Mouse (Mus musculus): ENCODE results near the gene Pard6b. TPM values are rescaled to one million over a fixed set of nuclear protein-coding genes. Genes with fewer than 3 reads are reported as not detected.

The Pard6b gene
- polyA plus RNA-seq, 1 experiment from 2014 or later = 7.5 TPM

DNA sequence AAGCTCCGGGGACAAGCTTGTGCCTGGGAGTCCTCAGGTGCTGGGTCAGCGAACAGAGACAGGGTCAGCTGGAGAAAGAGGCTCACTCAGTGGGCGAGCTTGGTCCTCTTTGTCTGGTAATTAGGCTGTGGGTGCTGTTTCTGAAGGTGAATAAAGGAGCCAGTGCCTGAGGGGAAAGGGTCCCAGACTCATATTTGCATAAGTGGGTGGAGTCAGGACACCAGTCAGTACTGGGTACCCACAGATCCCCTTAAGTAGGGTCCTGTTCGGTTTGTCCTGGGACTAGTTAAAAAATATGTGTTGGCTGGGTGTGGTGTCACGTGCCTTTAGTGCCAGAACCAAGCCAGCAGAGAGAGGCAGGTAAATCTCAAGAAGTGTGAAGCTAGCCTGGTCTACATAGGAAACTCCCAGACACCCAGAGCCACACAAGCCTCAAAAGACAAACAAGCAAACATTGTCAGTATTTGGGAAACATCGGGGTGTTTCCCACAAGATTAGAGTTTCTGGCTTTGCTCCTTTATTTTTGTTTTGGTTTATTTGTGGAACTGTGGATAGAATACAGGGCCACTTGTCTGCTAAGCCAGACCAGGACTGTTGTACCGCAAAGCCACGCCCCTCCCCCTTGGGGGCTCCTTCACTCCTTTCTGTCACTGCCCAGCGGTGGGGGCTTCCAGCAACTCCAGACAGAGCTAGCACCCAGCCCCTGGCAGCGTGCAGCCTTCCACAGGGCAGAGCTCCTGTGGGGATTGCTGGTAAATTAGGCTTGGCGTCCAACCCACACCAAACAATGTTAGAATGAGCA lies 44.7 kb downstream of the Pard6b start:
- no peak overlapping the region for H3K4me3 ChIP-seq
- DNase-seq (ENCODE audit: low spot score) = no peak
- no peaks in the 10 kb centered on the region for H3K36me3 ChIP-seq
- WGBS = 35% methylated on average over 11 of the region's 11 CpGs
- 0 out of 2 replicates have a peak, but pooled peaks cover 3% of the 10 kb centered on the region for H3K9me3 ChIP-seq (replicated peaks)
- H3K4me1 ChIP-seq = peaks cover 42% of the 10 kb centered on the region
- no peaks in the 10 kb centered on the region for H3K27me3 ChIP-seq (ENCODE audit: low read depth, poor library complexity, severe bottlenecking)
- H3K27ac ChIP-seq (replicated peaks) = peak overlapping the region; percentile 58

GRCm38 (mm10) chr2:168127767-168128166 lies 47.0 kb downstream of the Pard6b start:
- 57% methylated on average over 14 of the region's 14 CpGs for WGBS
- H3K36me3 ChIP-seq = no peaks in the 10 kb centered on the region
- H3K4me1 ChIP-seq = peaks cover 42% of the 10 kb centered on the region
- peak overlapping the region; percentile 33; the same call in 1 of the 2 replicates for H3K4me3 ChIP-seq
- no peak for DNase-seq (ENCODE audit: low spot score)
- no peaks in the 10 kb centered on the region for H3K27me3 ChIP-seq (ENCODE audit: low read depth, poor library complexity, severe bottlenecking)
- peak overlapping the region; percentile 86 for H3K27ac ChIP-seq (replicated peaks)
- no peaks in the 10 kb centered on the region for H3K9me3 ChIP-seq (replicated peaks)

- DNase-seq (ENCODE audit: low spot score) = peak; percentile 95
- Histone ChIP-seq H3K27ac (replicated peaks) (peak overlapping the region; percentile 86), H3K4me3 (peak overlapping the region; percentile 33), H3K4me1 (peaks cover 42% of the 10 kb centered on the region), H3K36me3 (no peaks in the 10 kb centered on the region), H3K9me3 (replicated peaks) (no peaks in the 10 kb centered on the region), H3K27me3 (ENCODE audit: low read depth, poor library complexity, severe bottlenecking) (no peaks in the 10 kb centered on the region)
- WGBS = 19% methylated on average over 13 of the region's 14 CpGs
Measured at GRCm38 (mm10) chr2:168128211-168128859, 47.5 kb downstream of the Pard6b start.

- Histone ChIP-seq H3K4me1 (peaks cover 27% of the 10 kb centered on the region), H3K27me3 (ENCODE audit: low read depth, poor library complexity, severe bottlenecking) (no peaks in the 10 kb centered on the region), H3K4me3 (no peak overlapping the region), H3K9me3 (replicated peaks) (no peaks in the 10 kb centered on the region), H3K36me3 (no peaks in the 10 kb centered on the region), H3K27ac (replicated peaks) (no peak overlapping the region)
- 83% methylated on average over 3 of the region's 3 CpGs for WGBS
- no peak for DNase-seq (ENCODE audit: low spot score)
Measured at GRCm38 (mm10) chr2:168130046-168130445, 49.2 kb downstream of the Pard6b start.

- H3K36me3 ChIP-seq = no peaks in the 10 kb centered on the region
- no peaks in the 10 kb centered on the region; the same call in 1 of the 2 replicates for H3K4me1 ChIP-seq
- H3K4me3 ChIP-seq = no peak overlapping the region
- H3K27ac ChIP-seq (replicated peaks) = no peak overlapping the region
- H3K9me3 ChIP-seq (replicated peaks) = no peaks in the 10 kb centered on the region
- DNase-seq (ENCODE audit: low spot score) = no peak
- no peaks in the 10 kb centered on the region for H3K27me3 ChIP-seq (ENCODE audit: low read depth, poor library complexity, severe bottlenecking)
- WGBS = 84% methylated on average over 15 of the region's 15 CpGs
Measured at GRCm38 (mm10) chr2:168137161-168137560, 56.4 kb downstream of the Pard6b start.

DNA sequence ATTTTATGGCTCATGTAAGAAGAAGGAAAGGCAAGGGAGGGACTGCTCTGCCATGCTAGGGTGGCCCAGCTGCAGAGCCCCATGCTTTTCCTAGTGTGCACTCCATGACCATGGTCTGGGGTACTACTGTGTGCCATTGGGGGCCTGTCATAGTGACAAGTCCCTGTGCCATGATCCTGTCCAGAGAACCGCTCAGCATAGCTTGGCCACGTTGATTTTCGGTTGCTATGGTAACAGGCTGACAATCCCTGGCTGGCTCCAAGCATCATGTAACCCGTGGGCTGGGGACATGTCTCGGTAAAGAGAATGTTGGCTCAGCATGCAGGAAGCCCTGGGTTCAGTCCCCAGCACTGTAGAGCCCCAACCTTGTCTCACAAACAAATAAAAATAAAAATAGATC lies 63.0 kb downstream of the Pard6b start:
- Histone ChIP-seq H3K4me1 (peaks cover 24% of the 10 kb centered on the region), H3K36me3 (no peaks in the 10 kb centered on the region), H3K27ac (replicated peaks) (no peak overlapping the region), H3K27me3 (ENCODE audit: low read depth, poor library complexity, severe bottlenecking) (no peaks in the 10 kb centered on the region), H3K4me3 (no peak overlapping the region), H3K9me3 (replicated peaks) (no peaks in the 10 kb centered on the region)
- 54% methylated on average over 5 of the region's 5 CpGs for WGBS
- no peak for DNase-seq (ENCODE audit: low spot score)

- Histone ChIP-seq H3K4me3 (no peak overlapping the region), H3K9me3 (replicated peaks) (no peaks in the 10 kb centered on the region), H3K4me1 (peaks cover 24% of the 10 kb centered on the region), H3K36me3 (no peaks in the 10 kb centered on the region), H3K27ac (replicated peaks) (no peak overlapping the region), H3K27me3 (ENCODE audit: low read depth, poor library complexity, severe bottlenecking) (no peaks in the 10 kb centered on the region)
- WGBS = 75% methylated on average over 2 of the region's 2 CpGs
- no peak for DNase-seq (ENCODE audit: low spot score)
Measured at GRCm38 (mm10) chr2:168145437-168145836, 64.6 kb downstream of the Pard6b start.

DNA sequence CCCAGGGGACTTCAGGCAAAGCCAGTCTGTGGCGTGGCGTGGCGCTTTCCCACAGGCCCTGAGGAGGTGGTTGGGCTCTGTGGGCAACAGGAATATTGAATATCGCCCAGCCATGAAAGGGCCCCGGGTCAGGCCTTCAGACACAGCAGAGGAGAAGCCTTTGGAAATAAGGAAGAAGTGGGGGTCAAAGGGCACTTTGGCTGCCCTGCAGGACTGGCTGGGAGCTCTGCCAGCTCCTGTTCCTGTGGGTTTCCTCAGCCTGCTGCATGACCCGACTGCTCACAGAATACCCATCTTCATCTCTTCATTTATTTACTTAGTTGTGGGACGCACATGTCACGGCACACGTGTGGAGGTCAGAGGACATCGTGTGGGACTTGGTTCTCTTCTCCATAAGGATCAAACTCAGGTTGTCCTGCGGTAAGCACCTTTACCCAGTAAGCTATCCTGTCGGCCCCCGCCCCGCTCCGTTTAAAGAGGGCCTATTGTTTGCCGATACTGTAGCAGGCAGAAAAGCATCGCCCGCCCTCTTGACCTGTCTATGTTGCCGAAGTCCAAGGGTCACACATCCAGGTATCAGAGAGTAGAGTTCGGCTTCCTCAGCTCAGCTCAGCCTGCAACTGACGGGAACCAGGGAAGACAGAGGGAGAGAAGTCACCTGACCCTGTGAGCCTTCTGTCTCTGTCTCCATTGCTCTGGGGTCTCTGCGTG lies 67.1 kb downstream of the Pard6b start:
- H3K4me3 ChIP-seq = no peak overlapping the region
- no peak for DNase-seq (ENCODE audit: low spot score)
- 72% methylated on average over 22 of the region's 22 CpGs for WGBS
- H3K27me3 ChIP-seq (ENCODE audit: low read depth, poor library complexity, severe bottlenecking) = no peaks in the 10 kb centered on the region
- H3K9me3 ChIP-seq (replicated peaks) = no peaks in the 10 kb centered on the region
- H3K36me3 ChIP-seq = no peaks in the 10 kb centered on the region
- 0 out of 2 replicates have a peak overlapping the region, but pooled peaks have one; percentile 38 for H3K27ac ChIP-seq (replicated peaks)
- peaks cover 31% of the 10 kb centered on the region for H3K4me1 ChIP-seq

GRCm38 (mm10) chr2:168149241-168149640 lies 68.4 kb downstream of the Pard6b start:
- H3K4me1 ChIP-seq = peaks cover 35% of the 10 kb centered on the region
- 86% methylated on average over 8 of the region's 8 CpGs for WGBS
- H3K9me3 ChIP-seq (replicated peaks) = no peaks in the 10 kb centered on the region
- no peak for DNase-seq (ENCODE audit: low spot score)
- no peaks in the 10 kb centered on the region for H3K36me3 ChIP-seq
- H3K27me3 ChIP-seq (ENCODE audit: low read depth, poor library complexity, severe bottlenecking) = no peaks in the 10 kb centered on the region
- no peak overlapping the region for H3K4me3 ChIP-seq
- no peak overlapping the region for H3K27ac ChIP-seq (replicated peaks)

Small RNA genes lying within 50 kb of the gene (microRNA-seq; reads per million reads assigned to microRNA genes)
- not detected for gene Gm24327

Other genes starting within 250 kb of the Pard6b start
- 79.2 and 79.8 TPM in 2 replicates for gene Ptpn1, start 148.9 kb upstream of the Pard6b start, polyA plus RNA-seq (2016; fragmentation: Nextera tagmentation; extraction: Ambion mirVana)
- gene Ripor3, start 70.4 kb upstream of the Pard6b start, polyA plus RNA-seq (2016; fragmentation: Nextera tagmentation; extraction: Ambion mirVana) = 0.86 and 0.97 TPM in 2 replicates
- 1.7 and 2.5 TPM in 2 replicates for gene Adnp, start 126.1 kb downstream of the Pard6b start, polyA plus RNA-seq (2016; fragmentation: Nextera tagmentation; extraction: Ambion mirVana)
- 17.2 and 18.1 TPM in 2 replicates for gene Gm20716, start 149.4 kb downstream of the Pard6b start, polyA plus RNA-seq (2016; fragmentation: Nextera tagmentation; extraction: Ambion mirVana)
- 86.0 and 88.9 TPM in 2 replicates for gene Dpm1, start 149.6 kb downstream of the Pard6b start, polyA plus RNA-seq (2016; fragmentation: Nextera tagmentation; extraction: Ambion mirVana)
- gene Mocs3, start 149.6 kb downstream of the Pard6b start, polyA plus RNA-seq (2016; fragmentation: Nextera tagmentation; extraction: Ambion mirVana) = 6.9 and 7.0 TPM in 2 replicates
- gene Kcng1, start 200.7 kb downstream of the Pard6b start, polyA plus RNA-seq (2016; fragmentation: Nextera tagmentation; extraction: Ambion mirVana) = 4.2 and 4.4 TPM in 2 replicates